Mouse (Mus musculus) limb, embryonic 14.5 days (tissue): ENCODE data around the gene Olig3. TPM values are rescaled to one million over a fixed set of nuclear protein-coding genes. Genes with fewer than 3 reads are reported as not detected.

Source experiments
- ATAC-seq: fragments of 200-750 bp; cut with Nextera tagmentation; 2 replicates; pipeline ENCODE4 v1.8.0; 2017; ENCODE audit warnings: low read depth, moderate number of reproducible peaks, moderate TSS enrichment; ENCODE audit not compliant: low FRiP score
- DNase-seq: peaks from one replicate; pipeline ENCODE4 v3.0.0-alpha.2; 2015; ENCODE audit warnings: low spot score
- H3K27ac ChIP-seq: fragments of 300-500 bp; sonication (generic); replicated peaks from 2 replicates; pipeline ENCODE4 v1.5.1; 2014; ENCODE audit warnings: low read depth, mild to moderate bottlenecking, low read length, moderate library complexity, mixed read lengths
- H3K27me3 ChIP-seq: fragments of 300-500 bp; sonication (generic); 2 replicates; pipeline ENCODE4 v1.6.1; 2014; ENCODE audit warnings: low read length, mixed read lengths; ENCODE audit not compliant: control insufficient read depth, insufficient read depth
- H3K36me3 ChIP-seq: fragments of 300-500 bp; sonication (generic); 2 replicates; pipeline ENCODE4 v1.6.1; 2014; ENCODE audit warnings: mild to moderate bottlenecking, low read length, moderate library complexity, mixed read lengths; ENCODE audit not compliant: control insufficient read depth, insufficient read depth
- H3K4me1 ChIP-seq: fragments of 300-500 bp; sonication (generic); 2 replicates; pipeline ENCODE4 v1.6.1; 2014; ENCODE audit warnings: antibody characterized with exemption, low read length, mixed read lengths; ENCODE audit not compliant: control insufficient read depth, insufficient read depth
- H3K4me2 ChIP-seq: fragments of 300-500 bp; sonication (generic); replicated peaks from 2 replicates; pipeline ENCODE4 v1.6.1; 2014; ENCODE audit warnings: low read depth, mild to moderate bottlenecking, low read length, moderate library complexity; ENCODE audit not compliant: severe bottlenecking
- H3K4me3 ChIP-seq: fragments of 300-500 bp; sonication (generic); replicated peaks from 2 replicates; pipeline ENCODE4 v1.5.1; 2014; ENCODE audit warnings: low read length
- H3K9ac ChIP-seq: fragments of 300-500 bp; sonication (generic); 2 replicates; pipeline ENCODE4 v1.6.1; 2014; ENCODE audit warnings: mild to moderate bottlenecking, low read depth, low read length, moderate library complexity; ENCODE audit not compliant: severe bottlenecking
- H3K9me3 ChIP-seq: fragments of 300-500 bp; sonication (generic); 2 replicates; pipeline ENCODE4 v1.6.1; 2016; ENCODE audit warnings: low read length; ENCODE audit not compliant: control insufficient read depth
- POLR2A ChIP-seq: fragments of 200-500 bp; IDR thresholded peaks from 2 replicates; pipeline ENCODE4 v1.8.0; 2012; ENCODE audit warnings: inconsistent platforms, mild to moderate bottlenecking, moderate library complexity, borderline replicate concordance; ENCODE audit not compliant: insufficient read depth, insufficient read length; ENCODE audit errors: extremely low read depth
- WGBS: fragments of 180-500 bp; shearing (Covaris S2); extraction: QIAGEN DNeasy Blood & Tissue Kit; methylation state at CpG from one replicate; pipeline ENCODE4 v1.1.7; 2014; 5-methylcytosine and 5-hydroxymethylcytosine counted together
- polyA plus RNA-seq, 2 experiments: library from polyadenylated mRNA; depleted of rRNA in 1 of 2; stranded (reverse) in 1 of 2; unstranded in 1 of 2; fragments of >200 nt; fragmentation: Nextera tagmentation in 1 of 2; extraction: Ambion mirVana in 1 of 2; gene quantifications; 2 replicates each; pipeline versions ENCODE4 v1.2.1 to v1.2.3; 2012 to 2014

Gene Olig3
- polyA plus RNA-seq, 2 experiments, result not detected

DNA sequence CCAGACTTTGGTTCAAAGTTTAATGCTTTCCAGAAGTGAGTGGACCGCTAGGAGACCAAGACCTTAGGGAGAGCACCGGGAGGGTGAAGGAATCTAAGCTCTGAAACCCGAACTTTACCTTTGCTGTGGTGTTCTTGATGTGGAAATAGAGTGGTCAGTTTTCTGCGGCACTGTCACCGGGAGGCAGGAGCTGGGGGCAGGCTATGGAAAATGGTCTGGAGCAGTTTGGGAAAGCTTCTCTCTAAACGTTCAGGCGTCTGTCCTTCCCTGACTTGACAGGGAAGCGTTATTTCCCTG, 5.9 kb downstream of the Olig3 start:
- no peak for TF ChIP-seq POLR2A
- Histone ChIP-seq H3K9me3 (no peaks in the 10 kb centered on the region), H3K27ac (no peak overlapping the region), H3K27me3 (peaks cover 73% of the 10 kb centered on the region), H3K9ac (no peak overlapping the region), H3K36me3 (no peaks in the 10 kb centered on the region), H3K4me1 (peaks cover 4% of the 10 kb centered on the region; the same call in 1 of the 2 replicates), H3K4me2 (0 out of 2 replicates have a peak overlapping the region, but pooled peaks have one; percentile 7), H3K4me3 (peak overlapping the region; percentile 12; the same call in 1 of the 2 replicates)
- WGBS, result under 1% methylated on average over 8 of the region's 8 CpGs
- no peak for DNase-seq
- no peak for ATAC-seq

DNA sequence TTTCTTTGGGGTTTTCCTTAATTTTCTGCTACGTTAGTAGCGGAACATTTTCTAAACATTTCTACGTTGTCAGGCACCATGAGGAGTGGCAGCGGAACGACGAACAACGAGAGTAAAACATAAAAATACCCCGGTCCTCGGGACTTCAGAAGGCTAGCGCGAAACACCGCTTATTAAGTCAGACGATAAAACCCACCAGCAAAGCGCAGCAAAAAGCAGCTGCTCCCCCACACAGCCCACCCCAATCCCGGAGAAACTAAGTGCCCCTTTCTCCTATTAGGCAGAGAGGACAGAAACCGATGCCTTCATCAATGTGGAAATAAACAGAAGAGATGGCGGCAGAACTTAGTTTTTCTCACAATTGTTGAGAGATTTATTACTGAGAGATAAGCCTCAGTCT, 6.5 kb downstream of the Olig3 start:
- H3K27me3 ChIP-seq, result peaks cover 67% of the 10 kb centered on the region
- WGBS, result under 1% methylated on average over 17 of the region's 17 CpGs
- ATAC-seq (no peak), DNase-seq (no peak)
- no peaks in the 10 kb centered on the region for H3K36me3 ChIP-seq
- no peak overlapping the region for H3K27ac ChIP-seq
- H3K4me2 ChIP-seq, result peak overlapping the region; percentile 34
- H3K4me1 ChIP-seq, result peaks cover 4% of the 10 kb centered on the region; the same call in 1 of the 2 replicates
- H3K9me3 ChIP-seq, result no peaks in the 10 kb centered on the region
- H3K4me3 ChIP-seq, result peak overlapping the region; percentile 12
- no peak overlapping the region for H3K9ac ChIP-seq
- TF ChIP-seq POLR2A, result no peak

GRCm38 (mm10) chr10:19363365-19363764, 7.0 kb downstream of the Olig3 start:
- no peak overlapping the region for H3K9ac ChIP-seq
- TF ChIP-seq POLR2A, result no peak
- ATAC-seq, result no peak
- no peak for DNase-seq
- 3% methylated on average over 5 of the region's 5 CpGs for WGBS
- H3K4me3 ChIP-seq, result no peak overlapping the region
- no peaks in the 10 kb centered on the region for H3K9me3 ChIP-seq
- peaks cover 4% of the 10 kb centered on the region; the same call in 1 of the 2 replicates for H3K4me1 ChIP-seq
- H3K27me3 ChIP-seq, result peaks cover 62% of the 10 kb centered on the region
- H3K36me3 ChIP-seq, result no peaks in the 10 kb centered on the region
- H3K27ac ChIP-seq, result no peak overlapping the region
- no peak overlapping the region for H3K4me2 ChIP-seq

- H3K27me3 ChIP-seq, result peaks cover 18% of the 10 kb centered on the region; the same call in 1 of the 2 replicates
- H3K4me2 ChIP-seq, result no peak overlapping the region
- no peaks in the 10 kb centered on the region for H3K9me3 ChIP-seq
- no peak overlapping the region for H3K4me3 ChIP-seq
- H3K27ac ChIP-seq, result no peak overlapping the region
- WGBS, result 85% methylated on average over 9 of the region's 9 CpGs
- H3K9ac ChIP-seq, result no peak overlapping the region
- DNase-seq, result no peak
- no peaks in the 10 kb centered on the region for H3K4me1 ChIP-seq
- H3K36me3 ChIP-seq, result no peaks in the 10 kb centered on the region
- ATAC-seq, result no peak
- TF ChIP-seq POLR2A, result no peak
These were observed 12.8 kb downstream of the Olig3 start for GRCm38 (mm10) chr10:19369143-19369542.

DNA sequence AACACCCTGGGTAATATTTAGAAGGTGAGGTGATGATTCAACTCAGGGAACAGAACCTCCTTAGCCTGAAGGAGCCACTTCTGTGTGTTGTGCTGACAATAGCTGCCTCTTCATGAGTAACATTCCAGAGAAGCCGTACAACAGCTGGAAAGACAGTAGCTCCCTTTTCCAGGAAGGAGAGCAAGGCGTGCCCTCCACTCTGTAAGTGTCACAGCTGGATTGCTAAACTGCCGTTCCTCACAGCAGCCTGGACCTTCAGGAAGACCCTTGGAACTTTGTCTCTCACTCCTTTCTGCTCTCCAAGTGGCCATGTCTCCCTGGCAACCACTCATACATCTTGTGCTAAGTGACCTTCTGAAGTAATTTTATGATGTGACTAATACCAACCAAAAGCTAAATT, 13.8 kb downstream of the Olig3 start:
- no peak overlapping the region for H3K4me3 ChIP-seq
- no peak overlapping the region for H3K27ac ChIP-seq
- no peak overlapping the region for H3K9ac ChIP-seq
- DNase-seq (no peak), ATAC-seq (no peak)
- TF ChIP-seq POLR2A, result no peak
- WGBS, result 46% methylated on average over 3 of the region's 3 CpGs
- H3K27me3 ChIP-seq, result peaks cover 8% of the 10 kb centered on the region; the same call in 1 of the 2 replicates
- no peak overlapping the region for H3K4me2 ChIP-seq
- H3K9me3 ChIP-seq, result no peaks in the 10 kb centered on the region
- no peaks in the 10 kb centered on the region for H3K4me1 ChIP-seq
- H3K36me3 ChIP-seq, result no peaks in the 10 kb centered on the region

GRCm38 (mm10) chr10:19372263-19372662, 15.9 kb downstream of the Olig3 start:
- DNase-seq (no peak), ATAC-seq (no peak)
- Histone ChIP-seq H3K9me3 (no peaks in the 10 kb centered on the region), H3K27me3 (no peaks in the 10 kb centered on the region), H3K9ac (no peak overlapping the region), H3K4me3 (no peak overlapping the region), H3K4me1 (no peaks in the 10 kb centered on the region), H3K36me3 (no peaks in the 10 kb centered on the region), H3K27ac (no peak overlapping the region), H3K4me2 (no peak overlapping the region)
- WGBS, result 50% methylated on average over 5 of the region's 5 CpGs
- no peak for TF ChIP-seq POLR2A
